Mouse (Mus musculus) B cell, adult 2 months (primary cell): ENCODE results near the gene Rasgef1b.

Experiments used
- DNase-seq, 2 experiments: peaks; one replicate each; pipeline ENCODE4 v3.0.0; 2022

Gene Rasgef1b

DNA sequence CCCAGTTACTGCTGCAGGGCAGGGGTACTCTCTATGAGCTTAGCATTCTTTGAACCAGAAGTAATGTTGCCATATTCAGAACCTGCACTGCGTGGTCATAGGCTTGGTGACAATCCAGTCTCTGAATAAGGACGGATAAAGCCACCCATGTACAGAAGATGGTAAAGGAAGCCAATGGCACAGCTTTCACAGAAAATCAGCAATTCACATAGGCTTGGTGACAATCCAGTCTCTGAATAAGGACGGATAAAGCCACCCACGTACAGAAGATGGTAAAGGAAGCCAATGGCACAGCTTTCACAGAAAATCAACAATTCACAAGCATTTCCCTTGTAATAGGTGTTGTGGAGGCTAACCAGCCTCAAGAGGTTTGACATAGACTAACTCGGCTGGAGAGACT is 245.7 kb downstream of the Rasgef1b start:
- DNase-seq = no peak

DNA sequence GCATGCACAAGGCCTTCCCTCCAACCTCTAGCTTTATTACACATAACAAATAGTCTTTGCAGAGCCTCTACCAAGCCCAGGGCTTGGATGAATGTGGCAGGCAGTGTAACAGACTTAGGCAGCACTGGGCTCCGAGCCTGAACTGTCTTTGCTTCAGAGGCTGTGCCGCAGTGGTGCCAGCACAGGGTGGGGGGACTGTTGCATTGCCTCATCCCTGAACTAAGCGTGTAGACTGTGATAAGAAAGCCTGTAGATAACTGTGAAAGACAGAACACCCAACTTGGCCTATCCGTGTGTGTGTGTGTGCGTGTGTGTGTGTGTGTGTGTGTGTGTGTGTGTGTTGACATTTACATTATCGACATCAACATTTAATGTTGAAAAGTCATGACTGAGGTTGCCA is 246.3 kb downstream of the Rasgef1b start:
- no peak for DNase-seq

DNA sequence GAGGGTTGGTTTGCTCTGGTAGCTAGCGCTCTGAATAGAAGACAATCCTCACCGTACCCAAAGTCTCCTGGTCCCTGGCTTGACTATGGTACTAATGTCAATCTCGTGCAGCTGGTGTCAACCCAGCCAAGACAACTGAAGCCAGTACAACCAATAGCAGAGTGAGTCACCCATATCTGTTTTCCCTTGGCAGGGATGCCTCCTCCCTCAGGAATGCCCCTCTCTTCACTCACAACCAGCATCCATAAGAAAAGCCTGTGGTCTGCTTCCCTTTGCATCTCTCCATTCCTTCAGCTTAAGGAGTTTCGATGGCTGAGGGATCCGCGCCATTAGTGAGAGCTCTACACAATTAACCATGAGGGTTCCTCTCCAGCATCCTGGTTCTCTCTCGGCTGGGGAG is 246.8 kb downstream of the Rasgef1b start:
- no peak for DNase-seq

DNA sequence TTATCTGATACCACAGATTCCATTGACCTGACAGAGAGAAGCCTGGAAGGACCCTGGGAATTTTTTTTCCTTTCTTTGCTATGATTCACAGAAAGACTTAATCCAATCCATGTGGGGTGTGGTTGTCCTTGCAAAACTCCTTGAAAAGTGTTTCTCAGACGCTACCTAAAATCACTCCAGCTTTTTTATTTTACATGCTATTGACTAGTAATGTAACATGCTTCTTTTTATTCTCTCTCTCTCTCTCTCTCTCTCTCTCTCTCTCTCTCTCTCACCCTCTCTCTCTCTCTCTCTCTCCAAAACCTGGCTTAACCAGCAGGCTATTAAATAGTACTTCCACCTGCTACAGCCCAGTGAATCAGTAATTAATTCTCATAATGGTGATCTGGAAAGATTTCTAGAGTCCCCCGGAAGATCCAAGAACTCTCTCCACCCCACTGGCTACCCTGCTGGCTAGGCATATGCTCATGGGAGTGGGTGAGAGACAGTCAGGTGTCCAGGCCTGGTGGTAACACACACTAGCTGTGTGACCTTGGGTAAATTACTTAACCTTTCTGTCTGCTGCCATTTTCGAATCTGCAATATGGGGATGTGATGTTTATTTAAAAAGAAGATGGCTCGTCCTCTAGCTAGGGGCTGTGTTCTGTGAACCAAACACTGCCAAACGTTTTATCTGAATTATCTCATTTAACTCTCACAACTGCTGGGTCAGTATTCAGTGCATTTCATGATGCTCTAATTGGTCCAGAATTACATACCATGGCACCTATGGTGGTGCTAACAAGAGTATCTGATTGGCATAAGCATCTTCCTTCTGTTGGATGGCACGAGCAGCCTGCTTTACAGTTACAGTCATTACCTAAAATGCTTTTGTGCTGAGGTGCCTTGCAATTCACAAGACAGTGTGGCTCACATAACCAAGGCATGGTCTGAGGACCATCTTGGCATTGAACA is 248.5 kb downstream of the Rasgef1b start:
- no peak for DNase-seq

DNA sequence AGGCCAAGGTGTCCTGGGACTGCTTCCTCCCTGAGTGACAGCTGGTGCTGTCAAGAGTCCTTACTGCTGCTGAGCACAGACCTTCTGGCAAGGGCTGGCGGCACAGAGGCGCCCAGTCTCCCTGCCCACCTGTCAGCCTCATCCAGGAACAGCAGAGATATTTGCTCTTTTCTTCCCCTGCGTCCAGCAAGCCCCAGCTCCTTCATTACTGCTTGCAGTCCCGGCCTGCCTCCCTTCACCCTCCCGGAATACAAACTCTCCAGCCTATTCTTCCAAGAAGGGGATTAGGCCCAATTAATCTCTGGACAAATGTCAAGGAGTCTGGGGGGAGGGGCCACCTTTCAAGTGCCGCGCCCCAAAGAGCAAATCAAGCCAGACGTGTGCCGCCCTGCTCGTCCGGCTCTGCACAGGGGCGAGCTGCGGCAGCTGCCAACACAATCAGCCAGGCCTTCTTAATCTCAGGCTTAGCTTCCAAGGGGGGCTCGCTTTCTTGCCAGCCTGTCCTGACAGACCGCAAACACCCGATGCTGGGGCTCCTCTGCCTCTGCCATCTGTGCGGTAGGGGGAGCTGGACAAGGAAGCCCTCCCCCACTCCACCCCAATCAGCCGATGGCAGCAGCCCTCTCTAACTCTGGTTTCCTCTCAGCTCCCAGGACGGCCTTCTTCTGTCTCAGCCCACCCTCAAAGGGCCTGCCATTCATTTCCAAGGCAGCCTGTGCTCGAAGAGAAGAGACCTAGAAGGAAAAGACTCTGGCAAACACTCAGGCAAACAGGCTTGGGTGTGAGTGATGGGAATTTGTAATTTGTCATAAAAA is 249.4 kb downstream of the Rasgef1b start:
- peak; percentile 28 to 33 for DNase-seq

DNA sequence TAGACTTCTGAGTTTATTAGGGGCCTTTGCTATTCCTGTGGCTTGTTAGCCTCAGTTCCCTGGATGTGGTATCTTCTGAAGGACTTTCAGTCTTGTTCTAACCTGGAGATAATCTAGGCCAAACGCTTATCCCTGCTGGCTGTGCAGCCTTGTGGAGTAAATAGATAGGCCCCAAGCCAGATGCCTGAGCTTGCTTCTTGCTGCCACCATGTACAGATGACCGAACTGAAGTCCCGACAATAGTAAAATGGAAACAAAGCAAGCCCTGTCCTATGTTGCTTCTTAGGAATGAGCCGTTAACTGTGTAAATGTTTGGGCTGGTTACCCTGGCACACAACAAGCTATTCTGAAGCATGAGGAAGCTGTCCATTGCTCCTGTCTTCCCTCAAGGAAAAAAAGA is 250.1 kb downstream of the Rasgef1b start:
- no peak for DNase-seq

DNA sequence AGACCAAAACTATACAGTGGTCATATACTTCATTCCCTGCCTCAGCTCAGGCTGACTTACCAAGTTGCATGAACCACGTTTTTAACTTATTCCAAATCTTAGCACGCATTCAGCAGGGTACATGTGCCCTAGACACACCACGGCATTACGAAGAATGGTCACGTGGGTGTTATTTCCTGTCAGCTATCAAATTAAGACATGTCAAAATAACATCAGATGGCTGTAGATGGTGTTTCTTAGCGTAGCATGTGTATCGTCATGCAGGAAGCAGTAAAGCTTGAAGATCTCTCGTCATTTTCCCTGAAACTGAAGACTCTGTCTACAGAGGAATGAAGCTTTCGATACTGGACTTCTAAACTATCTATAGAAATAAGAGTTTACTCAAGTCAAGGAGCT is 251.4 kb downstream of the Rasgef1b start:
- no peak for DNase-seq

DNA sequence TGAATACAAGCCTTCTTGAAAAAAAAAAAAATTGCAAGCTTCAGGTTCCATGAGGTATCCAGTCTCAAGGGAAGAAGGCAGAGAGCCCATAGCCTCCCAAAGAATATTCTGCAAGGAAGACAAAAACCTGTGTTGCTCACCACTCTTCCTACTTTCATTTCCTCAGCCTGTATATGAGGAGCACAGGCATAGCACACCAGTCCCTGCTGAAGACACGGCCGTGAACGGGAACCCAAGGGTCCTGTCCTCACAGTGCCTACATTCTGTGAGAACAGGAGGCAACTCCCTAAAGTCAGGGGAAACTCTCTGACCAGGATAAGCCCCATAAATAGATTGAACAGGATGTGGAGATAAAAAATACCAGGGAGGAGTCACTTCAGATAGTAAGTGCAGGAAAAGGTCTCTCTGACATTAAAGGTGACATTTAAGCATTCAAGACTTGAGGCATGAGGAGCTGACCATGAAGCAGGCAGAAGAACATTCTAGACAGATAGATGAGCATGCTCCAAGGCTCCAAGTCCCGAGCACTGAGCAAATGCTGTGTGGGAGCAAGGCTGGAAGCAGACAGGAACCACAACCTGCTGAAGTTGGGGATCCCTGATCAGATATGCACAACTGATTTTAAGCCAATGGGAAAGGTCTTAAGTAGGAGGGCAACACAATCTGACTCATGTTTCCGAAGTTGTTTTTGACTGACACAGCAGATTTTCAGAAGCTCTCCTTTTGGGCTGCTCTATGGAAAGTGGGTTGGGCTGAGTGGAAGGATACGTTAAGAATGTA is 252.0 kb downstream of the Rasgef1b start:
- DNase-seq = no peak

DNA sequence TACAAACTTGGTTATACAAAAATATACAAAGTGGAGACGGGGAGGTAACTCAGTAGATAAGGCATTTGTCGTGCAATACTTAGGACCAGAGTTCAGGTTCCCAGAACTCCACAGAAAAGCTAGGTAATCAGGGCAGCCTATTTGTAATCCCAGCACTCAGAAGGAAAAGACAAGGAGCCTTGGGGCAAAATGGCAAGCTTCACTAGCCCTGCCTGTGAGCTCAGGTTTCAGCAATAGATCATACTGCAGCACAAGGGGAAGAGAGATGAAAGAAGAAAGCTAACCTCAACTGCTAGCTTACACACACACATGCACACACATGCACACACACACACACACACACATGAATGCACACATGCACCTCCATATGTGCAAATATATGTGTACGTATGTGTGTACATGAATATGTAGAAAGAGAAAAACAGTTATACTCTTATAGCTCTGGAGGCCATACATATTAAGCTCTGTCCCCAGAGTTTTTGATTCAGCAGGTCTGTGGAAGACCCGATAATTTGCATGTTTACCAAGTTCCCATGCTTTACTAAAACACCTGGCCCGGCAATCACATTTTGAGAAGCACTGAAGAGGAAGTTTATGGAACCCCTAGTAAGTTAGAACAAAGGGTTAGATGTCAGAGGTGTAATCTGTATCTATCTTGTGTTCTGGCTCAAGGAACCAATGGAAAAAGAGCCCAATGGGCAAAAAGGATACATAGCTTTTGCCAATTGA is 256.1 kb downstream of the Rasgef1b start:
- DNase-seq = peak in 1 of 2 experiments; percentile 42

DNA sequence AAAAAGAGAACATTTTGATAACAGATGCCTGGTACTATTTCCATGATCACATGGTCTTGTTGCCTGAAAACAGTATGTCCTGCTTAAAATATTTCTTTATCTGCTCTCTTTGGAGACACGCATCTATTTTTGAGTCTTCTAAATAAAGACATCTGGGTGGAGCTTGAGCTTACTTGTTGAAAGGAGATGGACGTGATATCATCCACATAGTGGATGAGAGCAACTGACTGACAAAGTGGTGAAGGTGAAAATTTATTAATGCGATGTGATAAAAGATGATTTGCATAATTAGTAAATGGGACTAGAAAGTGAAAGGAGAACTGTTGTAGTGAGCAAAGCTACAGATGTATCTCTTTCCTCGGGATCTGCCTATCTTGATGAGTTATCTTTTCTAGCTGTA is 257.1 kb downstream of the Rasgef1b start:
- no peak for DNase-seq

DNA sequence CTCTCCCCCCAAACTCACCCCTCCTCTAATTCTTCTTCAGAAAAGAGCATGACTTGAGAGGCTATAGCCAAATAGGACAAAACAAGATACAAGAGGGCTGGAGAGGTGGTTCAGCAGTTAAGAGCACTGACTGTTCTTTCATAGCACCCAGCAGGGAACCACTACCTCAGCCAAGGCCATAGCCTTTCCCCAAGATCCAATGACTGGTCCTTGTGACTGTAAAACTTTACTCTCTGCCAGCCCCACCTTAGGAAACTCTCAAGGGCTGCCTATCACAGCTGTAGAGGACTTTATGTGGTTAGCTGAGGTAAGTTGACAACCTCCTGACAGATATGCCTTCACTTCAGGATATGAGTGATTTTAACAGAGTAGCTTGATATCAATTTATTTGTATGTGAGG is 258.3 kb downstream of the Rasgef1b start:
- DNase-seq = no peak

DNA sequence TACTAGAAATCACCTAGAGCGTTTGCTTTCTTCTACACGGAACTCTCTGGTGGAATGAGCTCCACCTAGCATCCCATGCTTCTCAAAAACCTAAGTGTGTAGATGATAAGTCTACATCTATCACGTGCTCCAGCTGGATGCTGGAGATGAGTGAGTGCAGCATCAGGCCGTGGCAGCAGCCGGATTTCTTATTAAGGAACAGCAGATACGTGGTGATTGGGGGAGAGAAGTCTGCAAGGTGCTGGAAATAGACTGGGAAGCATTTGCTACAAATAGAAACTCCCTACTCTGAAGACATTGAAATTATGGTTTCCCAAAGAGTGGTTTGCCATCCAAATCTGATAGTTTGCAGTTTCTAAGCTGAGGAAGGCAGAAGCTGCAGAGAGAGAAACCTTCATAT is 269.9 kb downstream of the Rasgef1b start:
- DNase-seq = no peak

DNA sequence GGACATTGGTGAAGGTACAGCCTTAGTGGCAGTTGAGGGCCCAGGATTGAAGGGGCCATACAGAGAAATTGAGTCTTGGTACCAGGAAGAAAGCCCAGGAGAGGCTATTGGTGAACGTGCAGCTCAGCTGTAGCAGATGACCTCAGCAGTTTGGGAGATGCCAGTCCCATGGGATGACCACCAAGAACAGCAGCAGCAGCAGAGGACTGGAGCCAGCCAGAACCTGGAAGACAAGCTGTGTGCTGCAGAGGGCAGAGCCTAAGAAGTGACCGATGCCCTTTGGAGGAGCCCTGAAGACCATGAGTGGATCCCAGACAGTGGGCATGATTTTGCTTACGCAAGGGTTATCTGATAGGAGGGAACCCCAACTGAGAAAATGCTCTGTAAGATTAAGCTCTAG is 271.6 kb downstream of the Rasgef1b start:
- no peak for DNase-seq

DNA sequence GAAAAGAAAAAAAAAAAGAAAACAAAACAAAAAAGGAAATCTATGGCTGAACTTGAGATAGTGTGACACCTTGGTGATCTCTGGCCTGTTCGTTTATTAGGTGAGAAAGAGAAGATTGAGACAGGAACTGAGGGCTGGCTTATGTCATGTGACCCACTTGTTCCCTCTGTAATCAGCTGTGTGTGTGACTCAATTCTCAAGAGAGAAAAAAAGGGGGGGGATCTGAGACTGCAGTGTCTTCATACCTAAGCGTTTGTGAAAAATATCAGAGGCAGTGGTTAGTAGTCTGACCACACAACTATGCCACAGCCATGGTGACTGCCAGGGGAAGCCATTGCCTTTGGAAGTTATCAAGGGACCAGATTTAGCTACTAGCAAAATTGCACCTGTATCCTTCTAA is 276.9 kb downstream of the Rasgef1b start:
- peak; percentile 43 to 50 for DNase-seq

DNA sequence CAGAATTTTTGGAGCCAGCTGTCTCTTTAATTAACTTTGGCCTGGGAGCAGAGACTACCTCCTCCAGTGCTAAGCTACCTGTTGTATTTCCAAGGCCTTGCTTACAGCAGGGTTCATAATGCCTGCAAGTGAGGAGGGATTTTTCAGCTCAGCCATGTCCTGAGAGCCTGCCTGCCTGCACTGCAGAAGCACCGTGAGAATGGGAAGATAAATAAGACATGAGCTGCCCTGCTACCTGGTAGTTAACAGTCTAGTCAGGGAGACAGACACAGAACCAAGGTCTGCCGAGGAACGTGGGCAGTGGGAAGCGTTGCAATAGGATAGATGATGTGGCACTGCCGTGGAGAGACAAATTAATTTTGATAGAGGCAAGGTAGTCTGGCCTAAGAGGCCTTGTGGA is 277.4 kb downstream of the Rasgef1b start:
- DNase-seq = no peak

DNA sequence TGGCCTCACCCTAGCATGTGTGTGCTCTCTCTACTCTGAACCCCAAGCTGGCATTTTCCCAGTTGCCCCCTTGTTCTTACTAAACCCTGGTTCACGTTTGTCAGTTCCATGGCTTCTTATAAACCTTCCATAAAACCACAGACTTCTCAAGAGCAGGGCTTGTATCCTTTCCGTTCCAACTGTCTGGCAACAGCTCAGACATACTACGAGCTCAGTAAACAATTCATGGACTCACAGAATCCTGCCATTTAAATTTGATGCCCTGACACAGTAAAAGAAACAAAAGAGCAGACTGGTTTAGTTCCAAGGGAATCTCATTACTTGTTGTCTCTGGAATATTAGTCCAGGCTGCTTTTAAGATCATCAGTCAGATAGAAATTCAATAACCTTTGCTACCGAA is 277.9 kb downstream of the Rasgef1b start:
- DNase-seq = no peak

DNA sequence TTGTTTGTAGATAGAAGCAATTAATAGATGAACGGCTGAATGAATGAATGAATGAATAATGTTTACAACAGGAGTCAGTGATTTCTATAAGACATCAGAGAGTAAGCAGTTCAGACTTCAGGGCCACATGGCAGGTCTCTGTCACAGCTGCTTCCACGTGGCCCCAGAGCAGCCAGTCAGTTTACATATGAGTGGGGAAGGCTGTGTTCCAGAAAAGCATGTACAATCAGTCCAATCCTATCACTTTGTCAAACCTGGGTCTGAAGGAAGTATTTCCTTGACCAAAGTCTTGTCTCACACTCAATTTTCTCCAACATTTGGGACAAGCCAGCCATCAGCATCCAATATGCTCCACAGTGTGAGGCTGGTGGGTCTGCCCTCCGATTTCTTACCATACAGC is 278.4 kb downstream of the Rasgef1b start:
- no peak for DNase-seq

DNA sequence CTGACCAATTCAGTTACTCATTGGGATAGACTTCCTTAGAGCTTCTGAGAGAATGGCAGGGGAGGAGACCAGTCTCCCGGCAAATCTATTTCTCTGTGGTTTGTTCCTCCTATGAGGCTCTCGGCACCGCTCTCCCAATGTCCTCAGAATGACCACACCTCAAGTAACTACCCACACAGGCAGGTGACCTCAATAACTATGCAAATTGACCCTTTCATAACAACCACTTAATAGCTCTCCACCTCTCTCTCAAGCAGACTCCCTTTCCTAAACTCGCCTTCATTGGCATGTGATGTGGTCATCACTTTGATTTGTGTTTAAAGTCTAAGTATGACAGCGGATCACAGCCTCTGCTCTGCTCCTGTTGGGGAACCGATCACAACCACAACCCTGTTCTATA is 281.4 kb downstream of the Rasgef1b start:
- DNase-seq = no peak

DNA sequence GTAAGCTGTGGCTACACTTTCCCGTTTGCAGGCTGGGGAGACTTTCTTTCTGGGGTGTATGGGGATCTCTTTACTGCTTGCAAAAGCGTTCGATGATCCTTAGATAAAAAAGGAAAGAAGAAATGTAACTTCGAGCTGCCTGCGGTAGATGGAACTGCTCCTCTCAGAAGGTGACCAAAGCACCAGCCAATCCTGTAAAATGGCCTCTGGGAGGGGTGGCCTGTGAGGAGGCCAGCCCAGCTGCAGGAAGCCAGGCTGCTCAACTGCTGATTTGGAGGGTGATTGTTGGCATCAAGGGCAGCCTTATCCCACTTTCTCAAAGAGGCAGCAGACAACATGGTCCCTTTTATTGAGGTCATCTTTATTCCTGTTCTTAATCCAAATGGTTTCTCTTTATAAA is 283.6 kb downstream of the Rasgef1b start:
- DNase-seq = no peak

DNA sequence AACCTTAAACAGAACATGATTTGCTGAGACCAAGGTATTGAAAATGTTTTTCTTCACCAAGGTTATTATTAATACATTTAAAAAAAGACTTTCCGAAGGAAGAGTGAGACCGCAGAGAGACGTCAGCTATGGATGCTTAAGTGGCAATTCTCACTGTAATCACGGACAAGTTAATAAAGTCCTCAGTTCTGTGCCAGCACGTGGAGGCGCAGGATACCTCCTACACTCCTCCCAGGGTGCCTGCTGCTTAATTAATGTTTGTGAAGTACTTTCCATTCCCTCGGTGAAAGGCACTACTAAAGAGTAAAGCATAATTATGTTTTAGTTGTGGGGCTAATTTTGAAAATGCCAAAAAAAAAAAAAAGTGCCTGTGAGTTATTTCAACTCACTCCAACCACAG is 284.1 kb downstream of the Rasgef1b start:
- no peak for DNase-seq

DNA sequence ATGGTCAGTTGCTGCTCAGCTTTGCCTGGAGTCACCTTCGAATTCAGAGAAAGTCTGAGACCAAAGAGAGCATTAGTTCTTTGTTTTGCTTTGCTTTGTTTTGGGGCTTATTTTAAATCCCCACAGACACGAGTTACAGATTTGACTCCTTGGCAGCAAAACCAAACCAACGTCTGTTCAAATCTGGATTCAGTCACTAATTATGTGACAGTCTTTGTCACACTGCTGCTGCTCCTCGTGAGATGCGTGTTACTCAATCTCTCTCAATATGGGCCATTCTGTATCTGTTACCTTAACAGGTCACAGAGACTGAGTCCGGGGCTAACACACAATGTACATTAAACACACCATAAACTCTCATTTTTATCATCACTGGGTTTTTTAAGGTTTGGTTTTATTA is 288.8 kb downstream of the Rasgef1b start:
- DNase-seq = no peak

DNA sequence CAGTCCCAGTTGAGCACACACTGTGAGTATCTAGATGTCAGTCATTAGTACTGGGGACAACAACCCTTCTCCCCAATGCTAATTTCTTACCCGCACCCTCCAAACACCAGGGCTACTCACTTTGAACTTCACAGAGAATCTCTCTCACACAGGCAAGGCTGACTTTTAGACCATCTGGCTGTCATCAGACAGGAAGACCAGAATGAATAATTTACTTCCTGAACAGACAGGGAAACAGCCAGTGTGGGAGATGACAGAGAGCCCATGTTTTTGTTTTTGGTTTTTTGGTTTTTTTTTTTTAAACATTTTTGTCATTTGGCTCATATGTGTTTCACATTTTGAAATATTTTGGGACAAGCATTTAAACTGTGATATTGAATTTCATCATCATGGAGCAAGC is 290.3 kb downstream of the Rasgef1b start:
- DNase-seq = no peak

DNA sequence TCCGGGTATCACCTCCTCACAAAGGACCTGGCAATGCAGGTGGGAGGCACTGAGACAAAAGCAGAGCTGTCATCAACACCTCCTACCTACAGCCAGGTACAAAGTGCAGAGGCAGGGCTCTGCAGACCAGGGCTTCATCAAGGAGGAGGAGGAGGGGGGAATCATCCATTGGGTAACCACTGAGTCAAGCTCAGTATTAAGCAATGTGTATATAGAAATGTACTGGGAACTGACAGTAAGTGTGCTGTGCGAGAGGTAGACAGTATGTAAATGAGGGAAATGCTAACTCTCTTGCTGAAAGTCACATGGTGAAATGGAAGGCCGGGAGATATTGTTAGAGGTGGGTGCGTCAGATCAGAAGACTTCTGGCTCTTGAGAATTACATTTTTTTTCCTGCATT is 294.6 kb downstream of the Rasgef1b start:
- peak in 1 of 2 experiments; percentile 10 for DNase-seq
